Mouse (Mus musculus) G1E (cell line): ENCODE data around the gene Nfix. TPM values are rescaled to one million over a fixed set of nuclear protein-coding genes. Genes with fewer than 3 reads are reported as not detected.
A peak's percentile ranks its signal among the peaks of the same experiment; 100 is the strongest.

ENCODE experiments used
- ATAC-seq: 2 replicates; pipeline ENCODE4 v1.8.0; 2016; ENCODE audit warnings: mild to moderate bottlenecking; ENCODE audit not compliant: insufficient number of reproducible peaks, poor library complexity, low FRiP score, severe bottlenecking; ENCODE audit errors: extremely low read depth
- DNase-seq: peaks from one replicate; pipeline ENCODE4 v3.0.0; 2012; ENCODE audit warnings: low spot score
- H3K27me3 ChIP-seq: 2 replicates; pipeline ENCODE4 v1.6.1; 2012; ENCODE audit warnings: mild to moderate bottlenecking, low read length, inconsistent platforms; ENCODE audit not compliant: insufficient read depth
- H3K36me3 ChIP-seq: replicated peaks from 2 replicates; pipeline ENCODE3; 2012; ENCODE audit warnings: mild to moderate bottlenecking, inconsistent platforms
- H3K4me1 ChIP-seq: 2 replicates; pipeline ENCODE4 v1.6.1; 2012; ENCODE audit warnings: low read depth, low read length, inconsistent platforms, mixed read lengths; ENCODE audit not compliant: insufficient read depth
- H3K4me3 ChIP-seq: 2 replicates; pipeline ENCODE4 v1.5.1; 2012; ENCODE audit warnings: low read depth, mild to moderate bottlenecking, inconsistent platforms, low read length, moderate library complexity, mixed read lengths
- H3K9me3 ChIP-seq: replicated peaks from 2 replicates; pipeline ENCODE4 v1.6.1; 2012; ENCODE audit warnings: inconsistent platforms
- CTCF ChIP-seq: IDR thresholded peaks from 2 replicates; pipeline ENCODE4 v1.5.1; 2012; ENCODE audit warnings: low read depth, low read length, inconsistent platforms, mixed read lengths
- GATA1 ChIP-seq: IDR thresholded peaks from 2 replicates; pipeline ENCODE4 v1.6.1; 2012; ENCODE audit warnings: borderline replicate concordance, low read length, inconsistent platforms, mixed read lengths
- GATA2 ChIP-seq: IDR thresholded peaks from 2 replicates; pipeline ENCODE4 v1.6.1; 2012; ENCODE audit warnings: low read depth, low read length, inconsistent platforms, borderline replicate concordance
- POLR2AphosphoS5 ChIP-seq: IDR thresholded peaks from 2 replicates; pipeline ENCODE4 v1.6.1; 2012; ENCODE audit warnings: low read depth, low read length, inconsistent platforms; ENCODE audit not compliant: insufficient replicate concordance
- TAL1 ChIP-seq: conservative IDR thresholded peaks from 2 replicates; pipeline ENCODE4 v1.6.1; 2012; ENCODE audit warnings: low read depth, low read length, inconsistent platforms, mixed read lengths
- polyA plus RNA-seq: library from polyadenylated mRNA; stranded (reverse); fragments of >175 nt; gene quantifications from 2 replicates; pipeline ENCODE4 v1.2.3, GENCODE M21; 2012
- total RNA-seq, 2 experiments: library from RNA; stranded (forward) in 1 of 2; stranded (reverse) in 1 of 2; fragments of 200-1000 nt in 1 of 2; fragments of >200 nt in 1 of 2; fragmentation: Nextera tagmentation in 1 of 2; gene quantifications; 2 replicates each; pipeline ENCODE4 v1.2.3; 2014 to 2017

The Nfix gene
- total and polyA plus RNA-seq, 3 experiments = 4.3 to 34.0 (median 16.2) TPM

GRCm38 (mm10) chr8:84657203-84657602 is 142.9 kb downstream of the Nfix start:
- ATAC-seq (peak; percentile 12; the same call in 1 of the 2 replicates), DNase-seq (no peak)
- H3K36me3 ChIP-seq = peaks cover 16% of the 10 kb centered on the region
- H3K4me1 ChIP-seq = peaks cover 58% of the 10 kb centered on the region
- H3K9me3 ChIP-seq = no peaks in the 10 kb centered on the region
- TF ChIP-seq TAL1 (peak; percentile 37; the same call in 1 of the 2 replicates), POLR2AphosphoS5 (no peak)
- H3K27me3 ChIP-seq = no peaks in the 10 kb centered on the region
- peak overlapping the region; percentile 72 for H3K4me3 ChIP-seq

DNA sequence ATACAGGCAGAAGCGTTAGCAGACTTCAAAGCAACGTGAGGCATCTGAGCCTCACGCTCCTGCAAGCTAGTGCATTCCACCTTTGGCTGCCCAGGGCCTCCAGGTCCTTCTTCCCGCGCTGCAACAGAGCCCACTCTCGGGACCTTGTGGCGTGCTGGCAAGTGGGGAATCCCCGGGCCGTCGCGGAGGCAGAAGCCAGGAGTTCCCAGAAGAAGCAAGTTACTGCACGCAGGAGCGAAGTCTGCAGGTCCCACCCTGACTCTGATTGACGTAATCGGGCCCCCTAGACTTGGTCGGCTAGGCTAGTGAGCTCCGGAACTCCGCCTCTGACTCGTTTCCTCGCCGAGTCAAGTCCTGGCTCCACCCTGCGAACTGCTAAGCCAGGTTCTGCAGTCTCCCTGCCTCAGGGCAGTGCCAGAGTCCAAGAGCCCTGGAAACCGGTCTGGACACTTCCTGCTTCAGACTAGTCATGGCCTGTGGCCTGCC is 143.5 kb downstream of the Nfix start:
- H3K27me3 ChIP-seq = no peaks in the 10 kb centered on the region
- peaks cover 58% of the 10 kb centered on the region for H3K4me1 ChIP-seq
- peak; percentile 88 for DNase-seq
- no peaks in the 10 kb centered on the region for H3K9me3 ChIP-seq
- H3K4me3 ChIP-seq = peak overlapping the region; percentile 72
- H3K36me3 ChIP-seq = peaks cover 11% of the 10 kb centered on the region
- peak; percentile 58 for ATAC-seq
- TF ChIP-seq POLR2AphosphoS5 = no peak
- no peak for TF ChIP-seq GATA1

DNA sequence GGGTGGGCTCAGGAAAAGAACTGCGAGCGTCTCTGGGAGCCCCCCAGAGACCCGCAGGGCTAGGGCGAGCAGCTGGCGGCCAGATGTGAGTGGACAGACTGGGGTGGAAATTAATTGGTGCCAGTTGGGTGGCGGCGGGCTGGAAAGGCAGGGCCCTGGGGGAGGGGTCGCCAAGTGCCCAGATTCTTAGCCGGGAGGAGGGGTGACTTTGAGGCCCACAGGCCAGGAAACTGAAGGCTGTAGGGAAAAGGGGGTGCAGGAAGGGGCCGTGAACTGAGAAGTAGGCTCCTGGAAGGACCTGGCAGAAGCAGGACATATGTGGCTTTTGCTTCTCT is 144.0 kb downstream of the Nfix start:
- Histone ChIP-seq H3K9me3 (no peaks in the 10 kb centered on the region), H3K36me3 (peaks cover 6% of the 10 kb centered on the region), H3K4me1 (peaks cover 60% of the 10 kb centered on the region), H3K27me3 (no peaks in the 10 kb centered on the region), H3K4me3 (peak overlapping the region; percentile 72)
- ATAC-seq (no peak), DNase-seq (peak; percentile 28)
- TF ChIP-seq CTCF (no peak), POLR2AphosphoS5 (no peak), TAL1 (no peak), GATA2 (no peak)

- Histone ChIP-seq H3K36me3 (peaks cover 6% of the 10 kb centered on the region), H3K4me1 (peaks cover 62% of the 10 kb centered on the region), H3K4me3 (peak overlapping the region; percentile 72), H3K27me3 (no peaks in the 10 kb centered on the region), H3K9me3 (no peaks in the 10 kb centered on the region)
- TF ChIP-seq TAL1 = no peak
- ATAC-seq (no peak), DNase-seq (no peak)
Measured at GRCm38 (mm10) chr8:84655336-84656190, 144.6 kb downstream of the Nfix start.

- TF ChIP-seq GATA2 = no peak
- TF ChIP-seq TAL1 = no peak
- 0 out of 2 replicates have a peak, but pooled peaks have one; percentile 39 for TF ChIP-seq CTCF
- no peaks in the 10 kb centered on the region for H3K9me3 ChIP-seq
- ATAC-seq (no peak), DNase-seq (no peak)
- H3K36me3 ChIP-seq = peaks cover 3% of the 10 kb centered on the region
- peaks cover 63% of the 10 kb centered on the region for H3K4me1 ChIP-seq
- no peaks in the 10 kb centered on the region for H3K27me3 ChIP-seq
- H3K4me3 ChIP-seq = no peak overlapping the region
Measured at GRCm38 (mm10) chr8:84654597-84654996, 145.5 kb downstream of the Nfix start.

DNA sequence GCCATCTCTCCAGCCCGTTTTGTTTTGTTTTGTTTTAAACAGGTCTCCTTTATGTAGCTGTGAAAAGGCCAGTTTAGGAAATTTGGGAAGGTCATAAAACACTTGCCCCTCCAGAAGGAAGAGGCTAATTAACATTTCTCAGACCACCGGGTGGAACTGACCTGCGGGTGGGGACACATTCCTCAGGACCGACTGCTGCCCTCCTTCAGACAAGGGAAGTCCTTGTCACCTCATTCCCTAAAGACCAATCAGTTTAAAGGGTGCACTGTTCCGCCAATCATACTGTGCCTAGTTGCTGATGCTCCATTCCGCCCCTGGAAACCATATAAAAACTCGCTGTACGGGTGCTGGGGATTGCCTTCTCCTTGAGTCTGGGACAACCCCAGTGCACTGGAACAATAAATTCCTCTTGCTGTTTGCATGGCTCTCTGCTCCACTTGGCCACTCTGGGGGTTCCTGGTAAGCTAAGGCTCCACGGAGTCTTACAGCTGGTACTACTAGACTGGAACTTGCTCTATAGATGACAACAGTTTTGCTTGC is 147.0 kb downstream of the Nfix start:
- no peak overlapping the region for H3K4me3 ChIP-seq
- no peaks in the 10 kb centered on the region for H3K9me3 ChIP-seq
- no peak for ATAC-seq
- H3K4me1 ChIP-seq = peaks cover 52% of the 10 kb centered on the region
- H3K36me3 ChIP-seq = no peaks in the 10 kb centered on the region
- H3K27me3 ChIP-seq = no peaks in the 10 kb centered on the region
- no peak for DNase-seq
- TF ChIP-seq GATA1 (no peak), TAL1 (no peak), GATA2 (no peak), POLR2AphosphoS5 (no peak), CTCF (no peak)

- ATAC-seq (no peak), DNase-seq (no peak)
- Histone ChIP-seq H3K9me3 (no peaks in the 10 kb centered on the region), H3K36me3 (no peaks in the 10 kb centered on the region), H3K4me3 (no peak overlapping the region), H3K4me1 (peaks cover 32% of the 10 kb centered on the region), H3K27me3 (no peaks in the 10 kb centered on the region)
- TF ChIP-seq CTCF (no peak), POLR2AphosphoS5 (no peak), GATA1 (no peak), TAL1 (no peak), GATA2 (no peak)
Measured at GRCm38 (mm10) chr8:84650213-84650612, 149.9 kb downstream of the Nfix start.

Other genes with a start within 250 kb of the Nfix start
Only the 20 nearest of the 25 such genes appear.
- 60.5 and 64.9 TPM in 2 replicates for gene Ier2, start 137.5 kb downstream of the Nfix start, total RNA-seq (2014; fragmentation: Nextera tagmentation)
- 43.1 and 48.5 TPM in 2 replicates for gene Ier2, start 137.5 kb downstream of the Nfix start, total RNA-seq (2017)
- 112 and 119 TPM in 2 replicates for gene Ier2, start 137.5 kb downstream of the Nfix start, polyA plus RNA-seq
- gene Trmt1, start 114.0 kb downstream of the Nfix start, total RNA-seq (2014; fragmentation: Nextera tagmentation) = 63.3 and 64.9 TPM in 2 replicates
- gene Trmt1, start 114.0 kb downstream of the Nfix start, total RNA-seq (2017) = 68.2 and 96.4 TPM in 2 replicates
- 244 and 260 TPM in 2 replicates for gene Trmt1, start 114.0 kb downstream of the Nfix start, polyA plus RNA-seq
- 120 and 125 TPM in 2 replicates for gene Nacc1, start 112.5 kb downstream of the Nfix start, total RNA-seq (2014; fragmentation: Nextera tagmentation)
- gene Nacc1, start 112.5 kb downstream of the Nfix start, total RNA-seq (2017) = 48.1 and 54.5 TPM in 2 replicates
- gene Nacc1, start 112.5 kb downstream of the Nfix start, polyA plus RNA-seq = 207 and 224 TPM in 2 replicates
- 136 and 138 TPM in 2 replicates for gene Lyl1, start 98.9 kb downstream of the Nfix start, total RNA-seq (2014; fragmentation: Nextera tagmentation)
- 81.2 and 95.6 TPM in 2 replicates for gene Lyl1, start 98.9 kb downstream of the Nfix start, total RNA-seq (2017)
- gene Lyl1, start 98.9 kb downstream of the Nfix start, polyA plus RNA-seq = 550 and 561 TPM in 2 replicates
- 39.9 and 54.3 TPM in 2 replicates for gene G430095P16Rik, start 77.3 kb downstream of the Nfix start, total RNA-seq (2014; fragmentation: Nextera tagmentation)
- gene G430095P16Rik, start 77.3 kb downstream of the Nfix start, total RNA-seq (2017) = 11.0 and 11.3 TPM in 2 replicates
- gene G430095P16Rik, start 77.3 kb downstream of the Nfix start, polyA plus RNA-seq = 35.2 and 42.7 TPM in 2 replicates
- 7.1 and 7.7 TPM in 2 replicates for gene Dand5, start 22.5 kb upstream of the Nfix start, total RNA-seq (2014; fragmentation: Nextera tagmentation)
- 1.8 and 2.2 TPM in 2 replicates for gene Dand5, start 22.5 kb upstream of the Nfix start, total RNA-seq (2017)
- 1.4 and 2.1 TPM in 2 replicates for gene Dand5, start 22.5 kb upstream of the Nfix start, polyA plus RNA-seq
- 10.0 and 13.0 TPM in 2 replicates for gene Gadd45gip1, start 31.2 kb upstream of the Nfix start, total RNA-seq (2014; fragmentation: Nextera tagmentation)
- 20.4 and 20.9 TPM in 2 replicates for gene Gadd45gip1, start 31.2 kb upstream of the Nfix start, total RNA-seq (2017)
- gene Gadd45gip1, start 31.2 kb upstream of the Nfix start, polyA plus RNA-seq = 79.7 and 93.0 TPM in 2 replicates
- 116 and 121 TPM in 2 replicates for gene Rad23a, start 40.3 kb upstream of the Nfix start, total RNA-seq (2014; fragmentation: Nextera tagmentation)
- 38.7 and 39.2 TPM in 2 replicates for gene Rad23a, start 40.3 kb upstream of the Nfix start, total RNA-seq (2017)
- 414 and 672 TPM in 2 replicates for gene Rad23a, start 40.3 kb upstream of the Nfix start, polyA plus RNA-seq
- gene Calr, start 46.6 kb upstream of the Nfix start, total RNA-seq (2014; fragmentation: Nextera tagmentation) = 406 and 435 TPM in 2 replicates
- gene Calr, start 46.6 kb upstream of the Nfix start, total RNA-seq (2017) = 831 and 954 TPM in 2 replicates
- 248 and 253 TPM in 2 replicates for gene Calr, start 46.6 kb upstream of the Nfix start, polyA plus RNA-seq
- gene Farsa, start 56.6 kb upstream of the Nfix start, total RNA-seq (2014; fragmentation: Nextera tagmentation) = 35.3 and 39.6 TPM in 2 replicates
- gene Farsa, start 56.6 kb upstream of the Nfix start, total RNA-seq (2017) = 182 and 203 TPM in 2 replicates
- gene Farsa, start 56.6 kb upstream of the Nfix start, polyA plus RNA-seq = 138 and 152 TPM in 2 replicates
- gene Syce2, start 71.8 kb upstream of the Nfix start, total RNA-seq (2014; fragmentation: Nextera tagmentation) = 370 and 371 TPM in 2 replicates
- gene Syce2, start 71.8 kb upstream of the Nfix start, total RNA-seq (2017) = 319 and 358 TPM in 2 replicates
- gene Syce2, start 71.8 kb upstream of the Nfix start, polyA plus RNA-seq = 261 and 336 TPM in 2 replicates
- 17.7 and 26.6 TPM in 2 replicates for gene Gcdh, start 93.6 kb upstream of the Nfix start, total RNA-seq (2014; fragmentation: Nextera tagmentation)
- gene Gcdh, start 93.6 kb upstream of the Nfix start, total RNA-seq (2017) = 35.2 and 45.8 TPM in 2 replicates
- 66.4 and 69.8 TPM in 2 replicates for gene Gcdh, start 93.6 kb upstream of the Nfix start, polyA plus RNA-seq
- 69.9 and 75.0 TPM in 2 replicates for gene Klf1, start 101.6 kb upstream of the Nfix start, total RNA-seq (2014; fragmentation: Nextera tagmentation)
- gene Klf1, start 101.6 kb upstream of the Nfix start, total RNA-seq (2017) = 51.5 and 56.1 TPM in 2 replicates
- 193 and 253 TPM in 2 replicates for gene Klf1, start 101.6 kb upstream of the Nfix start, polyA plus RNA-seq
- gene Dnase2a, start 108.2 kb upstream of the Nfix start, total RNA-seq (2014; fragmentation: Nextera tagmentation) = 116 and 118 TPM in 2 replicates
- gene Dnase2a, start 108.2 kb upstream of the Nfix start, total RNA-seq (2017) = 147 and 170 TPM in 2 replicates
- 40.2 and 75.0 TPM in 2 replicates for gene Dnase2a, start 108.2 kb upstream of the Nfix start, polyA plus RNA-seq
- not detected in 2 replicates for gene Mast1, start 137.0 kb upstream of the Nfix start, total RNA-seq (2014; fragmentation: Nextera tagmentation)
- 0.23 and 0.27 TPM in 2 replicates for gene Mast1, start 137.0 kb upstream of the Nfix start, total RNA-seq (2017)
- 0.16 and 0.25 TPM in 2 replicates for gene Mast1, start 137.0 kb upstream of the Nfix start, polyA plus RNA-seq
- not detected in 2 replicates for gene Rtbdn, start 146.6 kb upstream of the Nfix start, total RNA-seq (2014; fragmentation: Nextera tagmentation)
- gene Rtbdn, start 146.6 kb upstream of the Nfix start, total RNA-seq (2017) = 0.11 and 0.12 TPM in 2 replicates
- gene Rtbdn, start 146.6 kb upstream of the Nfix start, polyA plus RNA-seq = not detected in 2 replicates
- not detected in 2 replicates for gene Gm49661, start 169.1 kb upstream of the Nfix start, total RNA-seq (2014; fragmentation: Nextera tagmentation)
- not detected in 2 replicates for gene Gm49661, start 169.1 kb upstream of the Nfix start, total RNA-seq (2017)
- not detected in 2 replicates for gene Gm49661, start 169.1 kb upstream of the Nfix start, polyA plus RNA-seq
- 134 and 185 TPM in 2 replicates for gene Prdx2, start 169.2 kb upstream of the Nfix start, total RNA-seq (2014; fragmentation: Nextera tagmentation)
- gene Prdx2, start 169.2 kb upstream of the Nfix start, total RNA-seq (2017) = 299 and 388 TPM in 2 replicates
- 19.6 and 86.4 TPM in 2 replicates for gene Prdx2, start 169.2 kb upstream of the Nfix start, polyA plus RNA-seq
- 162 and 174 TPM in 2 replicates for gene Rnaseh2a, start 169.4 kb upstream of the Nfix start, total RNA-seq (2014; fragmentation: Nextera tagmentation)
- gene Rnaseh2a, start 169.4 kb upstream of the Nfix start, total RNA-seq (2017) = 94.1 and 132 TPM in 2 replicates
- 477 and 636 TPM in 2 replicates for gene Rnaseh2a, start 169.4 kb upstream of the Nfix start, polyA plus RNA-seq
- gene Junb, start 178.4 kb upstream of the Nfix start, total RNA-seq (2014; fragmentation: Nextera tagmentation) = 25.6 and 38.5 TPM in 2 replicates
- 23.8 and 33.6 TPM in 2 replicates for gene Junb, start 178.4 kb upstream of the Nfix start, total RNA-seq (2017)
- gene Junb, start 178.4 kb upstream of the Nfix start, polyA plus RNA-seq = 66.8 and 78.5 TPM in 2 replicates